Mouse (Mus musculus) CH12.LX (cell line): ENCODE data around the gene Prkch. TPM values are rescaled to one million over a fixed set of nuclear protein-coding genes. Genes with fewer than 3 reads are reported as not detected.

Experiments used
- DNase-seq: peaks from one replicate; pipeline ENCODE4 v3.0.0-alpha.2; 2013; ENCODE audit errors: extremely low read depth
- H3K27ac ChIP-seq: 2 replicates; pipeline ENCODE4 v1.5.1; 2012; ENCODE audit warnings: low read depth, mild to moderate bottlenecking, control low read depth, moderate library complexity; ENCODE audit not compliant: insufficient read depth
- H3K27me3 ChIP-seq: replicated peaks from 2 replicates; pipeline ENCODE3; 2012; ENCODE audit warnings: inconsistent platforms
- H3K36me3 ChIP-seq, 2 experiments: replicated peaks in 1 of 2; 2 replicates each; pipeline versions ENCODE3 to v1.6.1; 2012; ENCODE audit warnings: inconsistent platforms in 1 of 2, low read length in 1 of 2, mild to moderate bottlenecking in 1 of 2, mixed read lengths in 1 of 2, moderate library complexity in 1 of 2; ENCODE audit not compliant: control insufficient read depth in 1 of 2, insufficient read depth in 1 of 2
- H3K4me1 ChIP-seq, 2 experiments: 2 replicates each; pipeline ENCODE4 v1.6.1; 2012; ENCODE audit warnings: inconsistent platforms in 1 of 2, moderate library complexity in 1 of 2; ENCODE audit not compliant: insufficient read depth in 2 of 2, control insufficient read depth in 1 of 2
- H3K4me2 ChIP-seq: 2 replicates; pipeline ENCODE4 v1.6.1; 2012; ENCODE audit warnings: low read depth, mild to moderate bottlenecking, control low read depth; ENCODE audit not compliant: poor library complexity, insufficient read depth, severe bottlenecking
- H3K4me3 ChIP-seq, 3 experiments: fragments of 150-350 bp in 1 of 3; sonication (generic) in 1 of 3; replicated peaks in 1 of 3; 2 replicates each; pipeline versions ENCODE3 to v1.5.1; 2011 to 2012; ENCODE audit warnings: low read depth in 2 of 3, low read length in 2 of 3, mild to moderate bottlenecking in 2 of 3, moderate library complexity in 2 of 3, control low read depth in 1 of 3, improper control_type of control experiment in 1 of 3, inconsistent platforms in 1 of 3, mixed read lengths in 1 of 3; ENCODE audit not compliant: poor library complexity in 1 of 3
- H3K79me2 ChIP-seq: replicated peaks from 2 replicates; pipeline ENCODE4 v1.6.1; 2012; ENCODE audit warnings: mild to moderate bottlenecking, moderate library complexity; ENCODE audit not compliant: control insufficient read depth, poor library complexity, insufficient read depth, severe bottlenecking; ENCODE audit errors: extremely low read depth
- H3K9ac ChIP-seq: 2 replicates; pipeline ENCODE4 v1.6.1; 2012; ENCODE audit warnings: low read depth, mild to moderate bottlenecking, control low read depth, moderate library complexity; ENCODE audit not compliant: insufficient read depth
- H3K9me3 ChIP-seq: replicated peaks from 2 replicates; pipeline ENCODE3; 2012; ENCODE audit warnings: low read length, inconsistent platforms, mixed read lengths
- BHLHE40 ChIP-seq: IDR thresholded peaks from 2 replicates; pipeline ENCODE4 v1.6.1; 2011; ENCODE audit warnings: mild to moderate bottlenecking, low read depth, low read length, improper control_type of control experiment
- CHD1 ChIP-seq: IDR thresholded peaks from 2 replicates; pipeline ENCODE4 v1.6.1; 2012; ENCODE audit warnings: low read depth, low read length, improper control_type of control experiment, inconsistent platforms
- CHD2 ChIP-seq: IDR thresholded peaks from 2 replicates; pipeline ENCODE4 v1.6.1; 2011; ENCODE audit warnings: low read length, improper control_type of control experiment
- CTCF ChIP-seq, 2 experiments: IDR thresholded peaks in 1 of 2; conservative IDR thresholded peaks in 1 of 2; 2 replicates each; pipeline ENCODE4 v1.5.1; 2011 to 2012; ENCODE audit warnings: low read depth in 2 of 2, low read length in 2 of 2, improper control_type of control experiment in 1 of 2, inconsistent platforms in 1 of 2, mild to moderate bottlenecking in 1 of 2, moderate library complexity in 1 of 2
- ELF1 ChIP-seq: IDR thresholded peaks from 2 replicates; pipeline ENCODE4 v1.6.1; 2014; ENCODE audit warnings: low read depth, mild to moderate bottlenecking, inconsistent platforms, low read length, improper control_type of control experiment
- EP300 ChIP-seq: IDR thresholded peaks from 2 replicates; pipeline ENCODE4 v1.6.1; 2011; ENCODE audit warnings: low read length, improper control_type of control experiment
- ETS1 ChIP-seq: conservative IDR thresholded peaks from 2 replicates; pipeline ENCODE4 v1.6.1; 2012; ENCODE audit warnings: low read depth, mild to moderate bottlenecking, inconsistent platforms, low read length, improper control_type of control experiment, moderate library complexity
- HCFC1 ChIP-seq: IDR thresholded peaks from 2 replicates; pipeline ENCODE4 v1.6.1; 2012; ENCODE audit warnings: low read depth, mild to moderate bottlenecking, inconsistent platforms, low read length, improper control_type of control experiment
- IRF4 ChIP-seq: IDR thresholded peaks from 2 replicates; pipeline ENCODE4 v1.6.1; 2014; ENCODE audit warnings: low read depth, mild to moderate bottlenecking, inconsistent platforms, low read length, improper control_type of control experiment
- JUND ChIP-seq: conservative IDR thresholded peaks from 2 replicates; pipeline ENCODE4 v1.6.1; 2011; ENCODE audit warnings: low read depth, low read length, improper control_type of control experiment
- KAT2A ChIP-seq: IDR thresholded peaks from 2 replicates; pipeline ENCODE4 v1.6.1; 2012; ENCODE audit warnings: low read length, improper control_type of control experiment, inconsistent platforms; ENCODE audit not compliant: insufficient replicate concordance
- MAFK ChIP-seq: IDR thresholded peaks from 2 replicates; pipeline ENCODE4 v1.6.1; 2011; ENCODE audit warnings: low read length, improper control_type of control experiment; ENCODE audit not compliant: insufficient replicate concordance
- MAX ChIP-seq: IDR thresholded peaks from 2 replicates; pipeline ENCODE4 v1.6.1; 2011; ENCODE audit warnings: low read length, improper control_type of control experiment
- MXI1 ChIP-seq: IDR thresholded peaks from 2 replicates; pipeline ENCODE4 v1.6.1; 2011; ENCODE audit warnings: mild to moderate bottlenecking, low read depth, low read length, improper control_type of control experiment
- MYC ChIP-seq: IDR thresholded peaks from 2 replicates; pipeline ENCODE4 v1.6.1; 2011; ENCODE audit warnings: low read depth, mild to moderate bottlenecking, improper control_type of control experiment, low read length
- NELFE ChIP-seq: IDR thresholded peaks from 2 replicates; pipeline ENCODE4 v1.6.1; 2011; ENCODE audit warnings: low read depth, low read length, improper control_type of control experiment
- PAX5 ChIP-seq: IDR thresholded peaks from 2 replicates; pipeline ENCODE4 v1.6.1; 2012; ENCODE audit warnings: low read length, inconsistent platforms, mixed read lengths
- RAD21 ChIP-seq: IDR thresholded peaks from 2 replicates; pipeline ENCODE4 v1.6.1; 2011; ENCODE audit warnings: low read depth, mild to moderate bottlenecking, low read length, improper control_type of control experiment, moderate library complexity
- RCOR1 ChIP-seq: conservative IDR thresholded peaks from 2 replicates; pipeline ENCODE4 v1.6.1; 2012; ENCODE audit warnings: low read depth, mild to moderate bottlenecking, inconsistent platforms, low read length, improper control_type of control experiment
- SIN3A ChIP-seq: IDR thresholded peaks from 2 replicates; pipeline ENCODE4 v1.6.1; 2012; ENCODE audit warnings: low read length, improper control_type of control experiment, inconsistent platforms
- SMC3 ChIP-seq: IDR thresholded peaks from 2 replicates; pipeline ENCODE4 v1.6.1; 2011; ENCODE audit warnings: low read depth, low read length, improper control_type of control experiment
- TBP ChIP-seq: conservative IDR thresholded peaks from 2 replicates; pipeline ENCODE4 v1.6.1; 2011; ENCODE audit warnings: low read depth, low read length, improper control_type of control experiment
- UBTF ChIP-seq: IDR thresholded peaks from 2 replicates; pipeline ENCODE4 v1.6.1; 2012; ENCODE audit warnings: low read depth, mild to moderate bottlenecking, inconsistent platforms, low read length, improper control_type of control experiment, moderate library complexity
- USF2 ChIP-seq: conservative IDR thresholded peaks from 2 replicates; pipeline ENCODE4 v1.6.1; 2011; ENCODE audit warnings: low read depth, low read length, improper control_type of control experiment
- ZC3H11A ChIP-seq: IDR thresholded peaks from 2 replicates; pipeline ENCODE4 v1.6.1; 2012; ENCODE audit warnings: low read depth, mild to moderate bottlenecking, inconsistent platforms, low read length, improper control_type of control experiment
- ZKSCAN1 ChIP-seq: IDR thresholded peaks from 2 replicates; pipeline ENCODE4 v1.6.1; 2012; ENCODE audit warnings: low read depth, inconsistent platforms, low read length, improper control_type of control experiment, borderline replicate concordance
- ZMIZ1 ChIP-seq: IDR thresholded peaks from 2 replicates; pipeline ENCODE4 v1.6.1; 2012; ENCODE audit warnings: low read depth, mild to moderate bottlenecking, inconsistent platforms, low read length, improper control_type of control experiment
- ZNF384 ChIP-seq: IDR thresholded peaks from 2 replicates; pipeline ENCODE4 v1.6.1; 2012; ENCODE audit warnings: low read depth, low read length, improper control_type of control experiment, inconsistent platforms
- dilution Hi-C: fragments of 300-500 bp; cut with MboI; formaldehyde crosslinking; loops from 2 replicates; pipeline ENCODE4 v1.14.3; 2020; ENCODE audit warnings: low sequenced_read_pairs; ENCODE audit not compliant: extremely low pct_unique_long_range_greater_than_20kb, extremely low pct_ligation_motif_present
- in situ Hi-C: fragments of 300-500 bp; cut with MboI; formaldehyde crosslinking; loops from 3 replicates; pipeline ENCODE4 v1.14.3; 2019; ENCODE audit warnings: low sequenced_read_pairs, low pct_ligation_motif_present, low pct_unique_long_range_greater_than_20kb, mixed read lengths
- polyA plus RNA-seq: library from polyadenylated mRNA; unstranded; fragments of >175 nt; gene quantifications from 2 replicates; pipeline ENCODE4 v1.2.1, GENCODE M21; 2012; ENCODE audit warnings: low read depth; ENCODE audit not compliant: insufficient read length
- total RNA-seq, 2 experiments: library from RNA; depleted of rRNA; stranded (reverse); fragments of 300-350 nt in 1 of 2; fragments of >200 nt in 1 of 2; gene quantifications; 2 replicates each; pipeline ENCODE4 v1.2.3; 2012 to 2014

Prkch gene
- total and polyA plus RNA-seq, 3 experiments, result 0.76 to 2.3 (median 1.8) TPM

GRCm38 (mm10) chr12:73564176-73564575 is 20.4 kb upstream of the Prkch start:
- no peaks in the 10 kb centered on the region for H3K27me3 ChIP-seq

DNA sequence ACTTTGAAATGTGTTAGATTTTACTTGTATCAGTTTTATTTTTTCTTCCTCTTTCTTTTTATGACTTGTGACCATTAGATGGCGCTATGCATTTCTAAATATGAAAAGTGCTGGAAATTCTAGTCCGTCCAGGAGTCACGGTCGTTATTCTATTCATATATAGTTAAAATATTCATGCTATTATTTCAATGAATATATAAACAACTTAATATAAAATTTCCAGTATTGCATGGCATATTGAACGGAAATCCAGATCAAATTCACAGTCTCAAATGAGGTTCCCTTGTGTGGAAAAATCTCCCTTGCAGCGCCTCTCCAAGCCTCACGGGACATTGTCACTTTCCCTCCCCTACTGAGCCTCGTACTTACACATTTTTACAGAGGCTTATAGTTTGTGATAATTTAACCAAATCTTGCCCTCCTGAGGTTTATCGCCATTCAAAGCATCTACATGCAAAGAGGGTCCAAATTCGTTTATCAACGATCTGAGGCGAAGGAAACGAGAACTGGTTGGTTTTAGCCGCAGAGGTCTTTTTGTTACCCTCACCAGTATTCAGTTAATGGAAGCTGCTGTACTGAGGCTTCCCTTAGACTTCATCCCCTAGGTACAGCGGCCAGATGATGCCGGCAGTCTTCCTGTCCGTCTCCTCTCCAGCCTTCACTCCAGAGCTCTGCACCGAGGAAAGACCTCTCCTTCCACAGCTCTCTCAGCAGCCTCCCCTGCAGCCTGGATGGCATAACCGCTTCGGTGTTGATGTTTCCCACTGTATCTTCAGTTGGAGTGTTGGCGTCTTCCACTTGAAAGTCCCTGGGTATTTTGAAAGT is 19.6 kb upstream of the Prkch start:
- Histone ChIP-seq H3K9ac (no peak overlapping the region), H3K4me2 (peak overlapping the region; percentile 92), H3K27me3 (no peaks in the 10 kb centered on the region), H3K4me3 (no peak overlapping the region), H3K27ac (no peak overlapping the region), H3K9me3 (no peaks in the 10 kb centered on the region), H3K4me1 (0 out of 4 replicates have a peak, but pooled peaks cover 0 to 3% of the 10 kb centered on the region in 2 experiments), H3K36me3 (no peaks in the 10 kb centered on the region), H3K79me2 (no peaks in the 10 kb centered on the region)
- dilution Hi-C loops (no loop called here), in situ Hi-C loops (loop anchor here (5.0 to 25.0 kb wide), 2 partner anchors 122 to 447 kb away; no protein-coding TSS in a partner anchor)
- peak; percentile 44 for DNase-seq
- TF ChIP-seq CTCF (conservative IDR thresholded peaks at IDR 0.05 in 1 of 2, IDR thresholded peaks at IDR 0.05 in 1 of 2; ENCODE audit: low read depth in 2 of 2, low read length in 2 of 2), result peak; percentile 18 to 88; a peak in 2 of 4 replicates
- TF ChIP-seq NELFE, result no peak
- no peak for TF ChIP-seq PAX5
- TF ChIP-seq MAX, result no peak
- no peak for TF ChIP-seq MAFK
- TF ChIP-seq MXI1, result no peak
- no peak for TF ChIP-seq USF2
- TF ChIP-seq BHLHE40, result peak; percentile 52; the same call in 1 of the 2 replicates
- no peak for TF ChIP-seq UBTF
- no peak for TF ChIP-seq HCFC1
- TF ChIP-seq ZNF384, result 0 out of 2 replicates have a peak, but pooled peaks have one; percentile 9
- peak; percentile 36; the same call in 1 of the 2 replicates for TF ChIP-seq ZC3H11A
- TF ChIP-seq ETS1, result no peak
- TF ChIP-seq ELF1, result no peak
- TF ChIP-seq SIN3A, result no peak
- TF ChIP-seq ZKSCAN1, result no peak
- TF ChIP-seq MYC, result peak; percentile 42; the same call in 1 of the 2 replicates
- TF ChIP-seq CHD1, result no peak
- peak; percentile 77 for TF ChIP-seq SMC3
- peak; percentile 16; the same call in 1 of the 2 replicates for TF ChIP-seq JUND
- TF ChIP-seq RAD21, result peak; percentile 91
- no peak for TF ChIP-seq CHD2

More at GRCm38 (mm10) chr12:73564176-73564575, 20.4 kb upstream of the Prkch start:
- no peak for TF ChIP-seq MAFK
- TF ChIP-seq UBTF, result no peak
- no peak for TF ChIP-seq NELFE
- TF ChIP-seq IRF4, result no peak
- no peak for TF ChIP-seq RAD21
- no peak for TF ChIP-seq KAT2A
- TF ChIP-seq EP300, result no peak
- no peak for TF ChIP-seq RCOR1
- TF ChIP-seq USF2, result no peak
- no peak for TF ChIP-seq TBP
- no peak for TF ChIP-seq CHD2
- no peak for TF ChIP-seq ZKSCAN1
- TF ChIP-seq SMC3, result no peak
- TF ChIP-seq ZMIZ1, result no peak
- TF ChIP-seq SIN3A, result no peak
- Histone ChIP-seq H3K4me1 (0 out of 4 replicates have a peak, but pooled peaks cover 0 to 3% of the 10 kb centered on the region in 2 experiments), H3K79me2 (no peaks in the 10 kb centered on the region), H3K4me2 (no peak overlapping the region), H3K9ac (no peak overlapping the region), H3K9me3 (no peaks in the 10 kb centered on the region), H3K4me3 (no peak overlapping the region), H3K27ac (no peak overlapping the region), H3K36me3 (no peaks in the 10 kb centered on the region)
- in situ Hi-C loops, result loop anchor here (25.0 kb wide), 1 partner anchor 448 kb away; no protein-coding TSS in a partner anchor
- DNase-seq, result no peak
- dilution Hi-C loops, result no loop called here
